Mouse (Mus musculus): ENCODE measurements around the gene Tyrp1.

Gene Tyrp1

DNA sequence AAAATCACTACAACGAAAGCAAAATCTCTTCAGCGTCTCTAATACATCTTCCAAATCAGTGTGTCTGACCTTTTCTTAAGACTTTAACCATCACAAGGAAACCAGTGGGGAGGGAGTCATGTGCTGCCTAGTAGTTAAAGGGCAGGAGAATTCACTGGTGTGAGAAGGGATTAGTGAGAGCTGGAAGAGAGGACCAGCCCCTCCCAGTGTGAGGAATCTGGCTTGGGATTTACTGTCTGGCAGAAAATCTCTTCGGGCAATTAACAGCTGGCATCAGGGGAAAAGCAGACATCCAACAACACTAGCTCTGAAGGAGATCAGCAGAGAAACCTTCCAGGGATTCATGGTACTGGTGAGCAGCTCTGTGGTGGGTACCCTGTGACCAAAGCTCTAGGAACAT lies at the start of gene Tyrp1:
TSS of gene Tyrp1 (plus strand) at position 74 of the 400 bp plus-strand sequence.
- no peak for DNase-seq (ENCODE audit: low read depth, low spot score)

GRCm38 (mm10) chr4:80788339-80788738 lies 45.6 kb upstream of the Tyrp1 start:
- DNase-seq (ENCODE audit: low read depth, low spot score) = no peak

DNA sequence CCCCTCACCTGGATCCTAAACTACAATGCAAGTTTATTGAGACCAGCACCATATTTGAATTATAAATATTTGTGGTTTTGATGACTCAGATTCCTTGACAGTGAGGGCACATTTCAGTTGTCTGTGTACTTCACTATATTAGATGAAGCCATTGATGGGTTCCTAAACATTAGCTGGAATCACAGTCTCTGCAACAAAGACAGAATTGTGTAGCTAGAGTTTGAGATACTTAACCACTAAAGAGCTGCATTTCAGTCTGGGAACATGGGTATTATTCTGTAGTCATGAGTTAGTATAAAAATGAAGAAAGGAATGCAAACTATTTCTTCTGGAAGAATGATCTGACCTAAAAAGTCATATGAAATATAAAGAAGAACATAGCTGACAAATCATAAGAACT lies 14.4 kb upstream of the Tyrp1 start:
- no peak for DNase-seq (ENCODE audit: low read depth, low spot score)

DNA sequence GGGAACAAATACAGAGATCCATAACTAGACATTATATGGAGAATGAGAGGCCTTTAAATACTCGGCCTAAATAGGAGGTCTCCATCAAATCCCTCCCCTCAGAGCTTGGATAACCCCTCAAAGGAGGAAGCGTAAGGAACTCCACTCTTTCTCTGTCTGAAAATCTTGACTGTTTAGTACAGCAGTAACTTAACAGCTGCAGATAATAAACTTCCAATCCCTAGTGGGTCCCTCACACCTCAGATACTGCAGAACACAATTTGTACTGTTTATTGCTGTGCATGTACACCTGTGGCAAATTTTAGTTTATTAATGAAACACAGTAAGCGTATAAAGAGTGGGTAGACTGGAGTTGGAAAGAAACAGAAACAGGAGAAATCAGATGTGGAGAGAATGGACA lies 12.0 kb upstream of the Tyrp1 start:
- no peak for DNase-seq (ENCODE audit: low read depth, low spot score)

DNA sequence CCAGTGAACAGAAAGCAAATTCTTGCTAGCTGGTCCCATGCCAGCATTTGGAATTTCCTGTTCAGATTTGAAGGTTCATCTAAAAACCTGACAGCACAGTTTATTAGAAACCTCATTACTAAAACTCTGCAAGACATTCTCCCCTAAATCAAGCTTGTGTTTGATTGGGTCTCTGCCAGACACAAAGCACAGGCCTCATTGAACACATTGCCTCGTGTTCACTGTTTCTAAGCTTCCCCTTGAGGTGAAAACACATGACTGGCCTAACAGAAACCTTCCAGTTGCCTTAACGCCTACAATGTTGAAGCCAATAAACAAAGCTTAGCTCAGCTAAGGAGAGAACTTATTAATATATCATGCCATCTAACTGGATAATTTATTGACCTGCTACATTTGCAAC lies 5.7 kb upstream of the Tyrp1 start:
- no peak for DNase-seq (ENCODE audit: low read depth, low spot score)

- no peak for DNase-seq (ENCODE audit: low read depth, low spot score)
Observed at GRCm38 (mm10) chr4:80839317-80839716, 5.4 kb downstream of the Tyrp1 start.

DNA sequence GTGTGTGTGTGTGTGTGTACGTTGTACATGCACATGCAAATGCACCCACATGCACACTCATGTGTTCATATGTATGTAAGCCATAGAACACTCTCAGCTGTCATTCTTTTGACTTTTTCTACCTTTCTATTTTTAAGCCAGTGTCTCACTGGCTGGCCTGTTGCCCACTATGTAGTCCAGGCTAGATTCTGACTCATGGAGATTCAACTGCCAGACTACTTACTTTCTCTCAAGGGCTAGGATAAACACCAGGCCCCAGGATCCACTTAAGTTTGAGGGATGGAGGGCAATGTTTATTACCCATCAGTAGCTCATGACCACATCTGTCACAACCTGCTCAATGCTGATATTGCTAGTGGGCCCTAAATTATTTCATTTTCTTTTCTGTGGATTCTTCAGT lies 8.1 kb downstream of the Tyrp1 start:
- no peak for DNase-seq (ENCODE audit: low read depth, low spot score)

- DNase-seq (ENCODE audit: low read depth, low spot score) = no peak
Observed at GRCm38 (mm10) chr4:80843752-80844151, 9.8 kb downstream of the Tyrp1 start.

DNA sequence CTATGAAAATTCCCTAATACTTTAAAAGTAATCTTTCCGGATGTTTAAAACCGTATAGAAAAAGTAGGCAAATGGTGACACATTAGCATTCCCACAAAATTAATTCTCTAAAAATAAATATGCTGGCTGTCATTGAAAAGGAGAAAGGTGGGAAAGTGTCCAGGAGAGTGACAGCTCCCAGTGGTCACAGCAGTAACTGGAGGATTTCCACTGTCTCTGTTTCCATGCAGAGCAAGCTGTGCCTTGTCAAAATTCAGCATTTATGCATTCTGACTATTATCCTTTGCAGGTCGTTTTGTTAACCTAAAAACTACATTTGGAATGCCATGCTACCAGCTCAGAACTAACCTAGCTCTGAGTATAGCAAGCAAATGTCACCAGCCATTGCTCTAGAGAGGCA lies 12.1 kb downstream of the Tyrp1 start:
- DNase-seq (ENCODE audit: low read depth, low spot score) = no peak

DNA sequence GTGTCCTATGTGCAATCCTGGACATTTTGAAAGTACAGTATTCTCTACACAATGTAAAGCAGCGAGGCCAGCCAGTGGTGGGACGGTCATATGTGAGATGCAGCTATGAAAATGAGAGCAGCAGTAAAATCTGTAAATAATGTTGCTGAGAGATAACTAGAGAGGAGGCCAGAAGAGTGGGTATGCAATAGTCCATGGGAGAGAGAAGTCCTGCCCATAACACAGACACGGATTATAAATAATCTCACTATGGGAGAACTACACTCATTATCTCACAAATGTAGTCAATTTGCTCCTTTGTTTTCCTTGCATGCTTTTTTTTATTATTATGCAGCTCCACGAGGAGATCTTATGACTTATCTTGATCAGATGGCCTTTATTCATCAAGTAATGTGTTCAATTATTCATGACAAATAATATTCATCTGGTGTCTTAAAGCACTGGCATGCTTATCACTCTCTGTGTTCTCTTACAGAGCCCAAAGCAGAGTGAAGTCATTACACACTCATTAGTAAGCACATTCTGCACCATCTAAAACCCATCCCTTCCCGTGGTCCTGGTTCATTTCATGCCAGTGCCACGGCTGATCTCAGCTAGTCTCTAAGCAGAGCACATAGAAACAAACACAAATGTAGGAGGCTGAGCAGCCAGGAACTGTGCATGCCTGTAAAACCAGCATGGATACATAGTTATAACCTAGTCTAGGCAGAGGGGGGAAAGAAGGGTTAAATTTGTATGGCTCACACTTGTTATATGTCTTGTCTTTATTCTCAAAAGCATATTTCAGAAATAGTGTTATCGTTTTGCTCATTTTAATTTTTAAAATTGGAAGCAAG lies 18.9 kb downstream of the Tyrp1 start:
- DNase-seq (ENCODE audit: low read depth, low spot score) = no peak

DNA sequence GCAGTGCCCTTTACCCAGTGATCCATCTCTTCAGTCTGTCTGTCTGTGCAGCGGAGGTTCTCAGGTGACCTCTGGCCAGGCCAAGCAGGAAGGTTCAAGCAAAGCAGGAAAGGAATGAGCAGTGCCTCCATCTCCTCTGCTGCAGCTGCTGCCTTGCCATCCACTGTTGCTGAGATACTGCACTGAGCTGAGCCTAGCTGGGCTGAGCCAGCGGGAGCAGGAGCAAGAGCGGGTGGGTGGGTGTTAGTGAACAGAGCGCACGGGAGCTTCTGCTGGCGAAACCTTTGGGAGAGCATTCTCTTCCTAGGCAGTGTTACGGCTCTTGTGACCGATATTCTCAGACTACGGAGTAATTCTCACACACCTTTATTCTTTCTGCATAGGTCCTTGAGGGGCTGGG lies 21.6 kb downstream of the Tyrp1 start:
- no peak for DNase-seq (ENCODE audit: low read depth, low spot score)

- no peak for DNase-seq (ENCODE audit: low read depth, low spot score)
Observed at GRCm38 (mm10) chr4:80862962-80863361, 29.0 kb downstream of the Tyrp1 start.

DNA sequence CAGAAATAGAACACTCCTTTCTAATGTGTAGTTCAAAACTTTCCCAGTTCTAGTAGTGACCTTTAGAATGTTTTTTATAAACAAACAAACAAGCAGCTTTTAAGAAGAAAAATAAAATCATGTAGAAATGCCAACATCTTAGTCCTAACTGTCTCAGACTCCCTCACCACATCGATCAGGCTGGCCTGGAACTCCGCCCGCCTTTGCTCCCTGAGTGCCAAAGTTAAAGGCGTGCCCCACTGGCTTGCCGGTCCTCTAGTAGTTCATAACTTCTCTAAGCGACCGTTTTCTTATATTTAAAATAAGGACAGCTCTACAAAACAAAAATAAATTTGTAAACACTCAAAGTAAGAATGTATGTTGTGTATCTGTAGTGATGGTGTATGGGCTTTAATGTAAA lies 30.0 kb downstream of the Tyrp1 start:
- no peak for DNase-seq (ENCODE audit: low read depth, low spot score)

DNA sequence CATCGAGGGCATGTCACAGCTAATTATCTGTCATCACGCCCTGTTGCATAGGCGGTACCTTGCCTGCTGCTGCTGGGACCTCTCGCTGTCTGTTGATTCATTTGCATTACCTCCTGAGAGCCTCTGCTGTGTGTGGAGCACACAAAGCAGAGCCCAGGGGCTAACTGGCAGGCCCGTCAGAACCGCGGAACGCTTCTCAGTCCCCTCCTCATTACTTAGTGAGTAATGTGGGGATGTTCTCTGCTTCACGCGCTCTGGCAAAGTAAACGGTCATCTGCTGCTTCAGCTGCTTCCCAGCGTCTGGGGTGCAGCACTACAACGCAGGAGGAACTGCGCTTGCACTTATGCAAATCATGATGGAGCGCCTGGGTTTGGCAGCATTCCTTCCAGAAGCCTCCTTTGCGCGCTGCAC lies 30.6 kb downstream of the Tyrp1 start:
- DNase-seq (ENCODE audit: low read depth, low spot score) = peak; percentile 59

GRCm38 (mm10) chr4:80866065-80866464 lies 32.1 kb downstream of the Tyrp1 start:
- DNase-seq (ENCODE audit: low read depth, low spot score) = peak; percentile 45

- peak; percentile 19 for DNase-seq (ENCODE audit: low read depth, low spot score)
Observed at GRCm38 (mm10) chr4:80869598-80869997, 35.7 kb downstream of the Tyrp1 start.

DNA sequence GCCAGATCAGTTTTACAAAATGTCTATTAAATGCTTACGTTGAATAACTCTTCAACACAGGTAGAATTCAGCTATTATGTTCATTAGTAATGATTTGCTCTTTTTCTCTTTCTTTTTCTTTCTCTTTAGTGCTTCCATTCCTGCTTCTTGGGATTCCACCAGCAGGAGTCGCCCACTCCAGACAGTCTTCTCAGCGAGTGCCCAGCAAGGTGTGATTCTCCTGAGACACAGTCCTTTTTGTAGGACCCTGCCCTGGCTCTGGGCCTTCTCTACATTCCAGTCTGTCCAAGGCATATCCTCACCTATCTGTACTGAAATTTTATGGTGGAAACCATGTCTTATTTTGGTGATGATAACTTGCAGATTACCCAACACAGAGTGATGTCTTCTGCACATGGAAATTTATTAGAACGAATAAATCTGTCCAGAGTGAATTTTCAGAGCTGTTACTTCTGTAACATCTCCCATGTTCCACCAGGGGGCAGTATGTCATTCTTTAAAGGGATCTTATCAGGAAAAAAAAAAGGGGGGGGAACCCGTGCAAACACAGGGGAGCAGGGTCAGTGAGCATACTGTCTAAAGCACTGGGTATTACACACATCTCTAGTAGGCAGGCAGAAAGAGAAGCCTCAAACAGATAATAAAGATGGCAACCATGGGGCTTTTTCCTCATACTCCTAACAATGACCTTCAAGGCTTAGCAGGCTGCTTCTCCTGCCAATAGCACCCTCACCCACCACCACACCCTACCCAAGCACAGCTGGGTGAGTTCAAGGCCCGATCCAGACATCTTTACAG lies 39.1 kb downstream of the Tyrp1 start:
- peak; percentile 77 for DNase-seq (ENCODE audit: low read depth, low spot score)

DNA sequence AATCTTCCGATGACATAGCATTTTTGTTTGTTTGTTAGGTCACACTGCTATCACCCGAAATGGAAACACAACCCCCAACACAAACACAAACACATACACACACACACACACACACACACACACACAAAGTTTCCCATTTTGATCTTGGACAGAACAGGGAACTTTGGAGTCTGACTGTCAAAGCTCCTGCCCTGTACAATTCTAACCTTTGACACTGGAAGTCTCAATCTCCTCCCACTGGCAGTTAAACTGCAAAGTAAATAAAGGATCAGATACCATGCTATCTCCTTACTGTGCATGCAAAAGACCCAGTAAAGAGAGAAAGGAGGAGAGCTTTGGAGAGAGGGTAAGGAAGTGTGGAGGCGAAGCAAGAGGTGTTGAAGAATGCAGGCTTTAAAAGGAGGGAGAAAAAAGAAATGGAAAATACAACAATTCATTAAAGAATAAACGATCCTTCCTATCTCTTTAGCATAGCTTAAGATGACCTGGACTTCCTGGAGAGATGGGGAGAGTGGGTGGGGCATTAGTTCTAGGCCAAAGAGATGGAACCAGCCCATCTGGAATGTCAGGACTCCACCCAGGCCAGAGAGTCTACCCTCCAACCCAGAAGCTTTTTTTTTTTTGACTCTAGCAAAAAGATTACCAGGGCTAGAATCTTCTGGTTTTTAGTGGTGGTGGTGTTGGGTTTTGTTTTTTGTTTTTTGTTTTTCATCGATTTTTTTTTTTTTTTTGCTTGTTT lies 40.4 kb downstream of the Tyrp1 start:
- DNase-seq (ENCODE audit: low read depth, low spot score) = peak; percentile 93

DNA sequence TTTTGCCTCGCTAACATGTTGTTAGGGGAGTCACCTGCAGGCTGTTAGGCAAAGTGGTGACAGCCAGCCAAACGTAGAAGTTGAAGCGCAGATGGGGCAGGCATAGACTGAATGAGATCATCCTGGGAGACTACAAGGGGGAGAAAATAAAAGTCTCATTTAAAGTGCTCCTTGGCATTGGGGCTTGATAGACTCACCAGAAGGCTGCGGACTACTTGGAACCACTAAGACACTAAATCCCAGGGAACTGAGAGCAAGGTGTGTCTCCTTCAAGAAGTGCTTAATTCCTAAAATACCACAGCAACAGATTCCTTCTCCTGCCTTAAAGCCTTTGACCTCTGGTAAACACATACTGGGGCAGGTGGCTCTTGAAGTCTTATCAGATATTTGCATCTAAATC lies 41.1 kb downstream of the Tyrp1 start:
- peak; percentile 70 for DNase-seq (ENCODE audit: low read depth, low spot score)

- DNase-seq (ENCODE audit: low read depth, low spot score) = no peak
Observed at GRCm38 (mm10) chr4:80881996-80882599, 48.2 kb downstream of the Tyrp1 start.

DNA sequence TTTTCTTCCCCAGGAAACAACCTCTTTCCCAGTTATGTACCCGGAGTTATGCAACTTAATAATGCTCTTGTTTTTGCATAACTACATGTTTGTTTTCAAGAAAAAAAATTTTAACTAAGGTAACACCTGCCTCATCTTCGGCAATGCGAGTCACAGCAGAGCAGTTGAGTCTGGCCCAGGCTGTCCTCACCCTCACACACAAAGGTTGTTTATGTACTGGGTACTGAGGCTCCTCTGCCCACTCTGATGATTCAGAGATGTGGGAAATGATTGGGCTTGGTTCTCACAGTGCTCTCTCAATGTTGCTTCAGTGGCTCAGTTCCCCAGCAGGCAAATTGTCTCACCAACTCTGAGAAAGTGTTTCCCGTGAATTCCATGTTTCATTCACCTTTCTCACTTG lies 52.7 kb downstream of the Tyrp1 start:
- no peak for DNase-seq (ENCODE audit: low read depth, low spot score)

DNA sequence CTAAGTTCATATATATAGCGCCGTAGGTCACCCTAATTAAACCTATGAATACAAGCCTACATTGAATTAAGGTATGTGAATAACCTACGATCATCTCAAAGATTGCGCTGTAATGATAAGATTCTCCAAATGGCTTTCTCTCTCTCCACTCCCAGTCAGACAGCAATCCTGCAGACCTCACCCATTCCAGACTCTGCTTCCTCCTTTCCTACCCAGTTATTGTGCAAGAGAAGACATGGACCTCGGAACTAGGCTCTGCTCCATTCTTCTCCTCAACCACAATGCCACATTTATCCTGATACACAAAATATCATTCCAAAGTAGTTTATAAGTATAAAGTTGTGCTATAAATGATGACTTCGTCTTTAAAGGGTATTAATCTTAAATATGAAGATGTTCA lies 57.1 kb downstream of the Tyrp1 start:
- DNase-seq (ENCODE audit: low read depth, low spot score) = no peak

Measured in ES-CJ7 (cell line).